Mouse (Mus musculus): ENCODE measurements around the gene Itga5. TPM values are rescaled to one million over a fixed set of nuclear protein-coding genes. Genes with fewer than 3 reads are reported as not detected.

Itga5 gene
- polyA plus RNA-seq, 1 experiment from 2014 or later = 52.2 TPM

GRCm38 (mm10) chr15:103300560-103300959, 66.0 kb downstream of the Itga5 start:
- Histone ChIP-seq H3K9me3 (replicated peaks) (no peaks in the 10 kb centered on the region), H3K27ac (replicated peaks) (peak overlapping the region; percentile 95), H3K9ac (no peak overlapping the region), H3K4me1 (peaks cover 85% of the 10 kb centered on the region), H3K4me3 (replicated peaks) (no peak overlapping the region), H3K36me3 (peaks cover 18% of the 10 kb centered on the region; the same call in 1 of the 2 replicates), H3K27me3 (no peaks in the 10 kb centered on the region), H3K4me2 (replicated peaks) (peak overlapping the region; percentile 38)
- WGBS = 15% methylated on average over 2 of the region's 2 CpGs
- ATAC-seq (ENCODE audit: insufficient number of reproducible peaks, low FRiP score, low TSS enrichment, low read depth) = no peak

GRCm38 (mm10) chr15:103300067-103300471, 66.5 kb downstream of the Itga5 start:
- Histone ChIP-seq H3K27ac (replicated peaks) (peak overlapping the region; percentile 95), H3K27me3 (no peaks in the 10 kb centered on the region), H3K9ac (no peak overlapping the region), H3K4me3 (replicated peaks) (peak overlapping the region; percentile 6), H3K4me2 (replicated peaks) (peak overlapping the region; percentile 38), H3K9me3 (replicated peaks) (no peaks in the 10 kb centered on the region), H3K4me1 (peaks cover 87% of the 10 kb centered on the region), H3K36me3 (peaks cover 18% of the 10 kb centered on the region; the same call in 1 of the 2 replicates)
- 5% methylated on average over 18 of the region's 18 CpGs for WGBS
- ATAC-seq (ENCODE audit: insufficient number of reproducible peaks, low FRiP score, low TSS enrichment, low read depth) = peak; percentile 17; the same call in 1 of the 2 replicates

- no peak overlapping the region for H3K9ac ChIP-seq
- ATAC-seq (ENCODE audit: insufficient number of reproducible peaks, low FRiP score, low TSS enrichment, low read depth) = no peak
- H3K4me1 ChIP-seq = peaks cover 87% of the 10 kb centered on the region
- H3K4me3 ChIP-seq (replicated peaks) = no peak overlapping the region
- H3K4me2 ChIP-seq (replicated peaks) = peak overlapping the region; percentile 38
- peaks cover 18% of the 10 kb centered on the region; the same call in 1 of the 2 replicates for H3K36me3 ChIP-seq
- H3K27ac ChIP-seq (replicated peaks) = peak overlapping the region; percentile 95
- 37% methylated on average over 8 of the region's 8 CpGs for whole genome bisulfite sequencing
- no peaks in the 10 kb centered on the region for H3K27me3 ChIP-seq
- H3K9me3 ChIP-seq (replicated peaks) = no peaks in the 10 kb centered on the region
These were observed 66.9 kb downstream of the Itga5 start for GRCm38 (mm10) chr15:103299644-103300043.

GRCm38 (mm10) chr15:103298861-103299616, 67.5 kb downstream of the Itga5 start:
- Histone ChIP-seq H3K9ac (no peak overlapping the region), H3K4me2 (replicated peaks) (peak overlapping the region; percentile 38; the same call in 1 of the 2 replicates), H3K27ac (replicated peaks) (peak overlapping the region; percentile 95), H3K4me1 (peaks cover 83% of the 10 kb centered on the region), H3K9me3 (replicated peaks) (no peaks in the 10 kb centered on the region), H3K27me3 (no peaks in the 10 kb centered on the region), H3K36me3 (peaks cover 18% of the 10 kb centered on the region; the same call in 1 of the 2 replicates), H3K4me3 (replicated peaks) (no peak overlapping the region)
- no peak for ATAC-seq (ENCODE audit: insufficient number of reproducible peaks, low FRiP score, low TSS enrichment, low read depth)
- WGBS = 62% methylated on average over 5 of the region's 5 CpGs

- peak overlapping the region; percentile 95; the same call in 1 of the 2 replicates for H3K27ac ChIP-seq (replicated peaks)
- ATAC-seq (ENCODE audit: insufficient number of reproducible peaks, low FRiP score, low TSS enrichment, low read depth) = no peak
- no peak overlapping the region for H3K4me3 ChIP-seq (replicated peaks)
- 72% methylated on average over 3 of the region's 3 CpGs for WGBS
- no peak overlapping the region for H3K9ac ChIP-seq
- no peaks in the 10 kb centered on the region for H3K27me3 ChIP-seq
- H3K4me1 ChIP-seq = peaks cover 73% of the 10 kb centered on the region
- no peaks in the 10 kb centered on the region for H3K9me3 ChIP-seq (replicated peaks)
- H3K4me2 ChIP-seq (replicated peaks) = no peak overlapping the region
- peaks cover 24% of the 10 kb centered on the region; the same call in 1 of the 2 replicates for H3K36me3 ChIP-seq
These were observed 68.5 kb downstream of the Itga5 start for GRCm38 (mm10) chr15:103298026-103298425.

- Histone ChIP-seq H3K9ac (no peak overlapping the region), H3K9me3 (replicated peaks) (no peaks in the 10 kb centered on the region), H3K27me3 (no peaks in the 10 kb centered on the region), H3K27ac (replicated peaks) (0 out of 2 replicates have a peak overlapping the region, but pooled peaks have one; percentile 39), H3K4me1 (peaks cover 66% of the 10 kb centered on the region), H3K4me2 (replicated peaks) (no peak overlapping the region), H3K36me3 (peaks cover 31% of the 10 kb centered on the region; the same call in 1 of the 2 replicates), H3K4me3 (replicated peaks) (no peak overlapping the region)
- 43% methylated on average over 6 of the region's 6 CpGs for WGBS
- no peak for ATAC-seq (ENCODE audit: insufficient number of reproducible peaks, low FRiP score, low TSS enrichment, low read depth)
These were observed 69.2 kb downstream of the Itga5 start for GRCm38 (mm10) chr15:103297313-103297712.

GRCm38 (mm10) chr15:103295851-103296250, 70.7 kb downstream of the Itga5 start:
- no peak overlapping the region for H3K9ac ChIP-seq
- peaks cover 53% of the 10 kb centered on the region for H3K4me1 ChIP-seq
- no peak overlapping the region for H3K4me2 ChIP-seq (replicated peaks)
- H3K36me3 ChIP-seq = peaks cover 44% of the 10 kb centered on the region
- H3K27me3 ChIP-seq = no peaks in the 10 kb centered on the region
- ATAC-seq (ENCODE audit: insufficient number of reproducible peaks, low FRiP score, low TSS enrichment, low read depth) = no peak
- WGBS = 13% methylated on average over 5 of the region's 5 CpGs
- peak overlapping the region; percentile 44; the same call in 1 of the 2 replicates for H3K27ac ChIP-seq (replicated peaks)
- no peaks in the 10 kb centered on the region for H3K9me3 ChIP-seq (replicated peaks)
- H3K4me3 ChIP-seq (replicated peaks) = no peak overlapping the region

- Histone ChIP-seq H3K9ac (no peak overlapping the region), H3K4me3 (replicated peaks) (no peak overlapping the region), H3K36me3 (peaks cover 49% of the 10 kb centered on the region), H3K4me1 (peaks cover 42% of the 10 kb centered on the region), H3K27ac (replicated peaks) (no peak overlapping the region; the same call in 1 of the 2 replicates), H3K4me2 (replicated peaks) (no peak overlapping the region), H3K27me3 (no peaks in the 10 kb centered on the region), H3K9me3 (replicated peaks) (no peaks in the 10 kb centered on the region)
- WGBS = 29% methylated on average over 2 of the region's 2 CpGs
- 0 out of 2 replicates have a peak, but pooled peaks have one; percentile 8 for ATAC-seq (ENCODE audit: insufficient number of reproducible peaks, low FRiP score, low TSS enrichment, low read depth)
These were observed 71.9 kb downstream of the Itga5 start for GRCm38 (mm10) chr15:103294649-103295048.

Small RNAs within 50 kb of the gene (microRNA-seq; reads per million reads assigned to microRNA genes)
- gene Mir6963 (ENCODE audit: borderline number of aligned reads) = not detected

Other genes starting within 250 kb of the Itga5 start
- 17.9 and 18.0 TPM in 2 replicates for gene Smug1, start 199.7 kb downstream of the Itga5 start, polyA plus RNA-seq (2015; fragmentation: Nextera tagmentation; extraction: Ambion mirVana)
- gene Cbx5, start 126.9 kb downstream of the Itga5 start, polyA plus RNA-seq (2015; fragmentation: Nextera tagmentation; extraction: Ambion mirVana) = 84.3 and 86.2 TPM in 2 replicates
- 667 and 669 TPM in 2 replicates for gene Hnrnpa1, start 126.3 kb downstream of the Itga5 start, polyA plus RNA-seq (2015; fragmentation: Nextera tagmentation; extraction: Ambion mirVana)
- gene Nfe2, start 108.4 kb downstream of the Itga5 start, polyA plus RNA-seq (2015; fragmentation: Nextera tagmentation; extraction: Ambion mirVana) = 2.0 and 2.3 TPM in 2 replicates
- 264 and 279 TPM in 2 replicates for gene Copz1, start 94.0 kb downstream of the Itga5 start, polyA plus RNA-seq (2015; fragmentation: Nextera tagmentation; extraction: Ambion mirVana)
- gene Gpr84, start 56.2 kb downstream of the Itga5 start, polyA plus RNA-seq (2015; fragmentation: Nextera tagmentation; extraction: Ambion mirVana) = 0.50 and 0.73 TPM in 2 replicates
- gene Zfp385a, start 26.7 kb downstream of the Itga5 start, polyA plus RNA-seq (2015; fragmentation: Nextera tagmentation; extraction: Ambion mirVana) = 16.1 and 18.9 TPM in 2 replicates
- gene Gtsf1, start 63.7 kb upstream of the Itga5 start, polyA plus RNA-seq (2015; fragmentation: Nextera tagmentation; extraction: Ambion mirVana) = not detected in 2 replicates
- gene Gtsf2, start 81.7 kb upstream of the Itga5 start, polyA plus RNA-seq (2015; fragmentation: Nextera tagmentation; extraction: Ambion mirVana) = not detected in 2 replicates
- gene Nckap1l, start 87.0 kb upstream of the Itga5 start, polyA plus RNA-seq (2015; fragmentation: Nextera tagmentation; extraction: Ambion mirVana) = 3.9 and 4.9 TPM in 2 replicates
- gene Pde1b, start 136.3 kb upstream of the Itga5 start, polyA plus RNA-seq (2015; fragmentation: Nextera tagmentation; extraction: Ambion mirVana) = 7.1 TPM in 2 replicates
- 13.8 and 15.9 TPM in 2 replicates for gene Ppp1r1a, start 171.2 kb upstream of the Itga5 start, polyA plus RNA-seq (2015; fragmentation: Nextera tagmentation; extraction: Ambion mirVana)
- gene Glycam1, start 198.3 kb upstream of the Itga5 start, polyA plus RNA-seq (2015; fragmentation: Nextera tagmentation; extraction: Ambion mirVana) = not detected in 2 replicates

All from embryonic facial prominence, embryonic 15.5 days (tissue).